Mouse (Mus musculus) lung, adult 2 months (tissue): Measurements from ENCODE around the gene Dst.

Experiments used
- CTCF ChIP-seq: fragments of 200-500 bp; IDR thresholded peaks from 2 replicates; pipeline ENCODE4 v1.5.1; 2011; ENCODE audit warnings: mild to moderate bottlenecking, low read length, control low read depth; ENCODE audit not compliant: insufficient read depth
- POLR2A ChIP-seq: fragments of 200-500 bp; IDR thresholded peaks from 2 replicates; pipeline ENCODE4 v1.6.1; 2011; ENCODE audit warnings: low read depth, mild to moderate bottlenecking, control low read depth, low read length, borderline replicate concordance; ENCODE audit errors: extremely low read depth

GRCm38 (mm10) chr1:34051251-34051650 is 143.2 kb downstream of the Dst start:
- no peak for TF ChIP-seq POLR2A
- TF ChIP-seq CTCF = no peak
